Mouse (Mus musculus): ENCODE results near the gene Proca1. TPM values are rescaled to one million over a fixed set of nuclear protein-coding genes. Genes with fewer than 3 reads are reported as not detected.

The Proca1 gene
- polyA plus RNA-seq, 1 experiment from 2014 or later, result 4.8 TPM

GRCm38 (mm10) chr11:78209886-78210285 lies 16.7 kb downstream of the Proca1 start:
- Histone ChIP-seq H3K4me2 (no peak overlapping the region), H3K4me3 (replicated peaks) (no peak overlapping the region), H3K36me3 (peaks cover 90% of the 10 kb centered on the region), H3K9me3 (replicated peaks) (no peaks in the 10 kb centered on the region), H3K27ac (replicated peaks) (no peak overlapping the region), H3K9ac (replicated peaks) (no peak overlapping the region), H3K27me3 (replicated peaks) (no peaks in the 10 kb centered on the region), H3K4me1 (peaks cover 12% of the 10 kb centered on the region; the same call in 1 of the 2 replicates)
- ATAC-seq (ENCODE audit: low FRiP score), result no peak
- WGBS, result 96% methylated on average over 6 of the region's 6 CpGs

GRCm38 (mm10) chr11:78210615-78211014 lies 17.4 kb downstream of the Proca1 start:
- no peaks in the 10 kb centered on the region for H3K27me3 ChIP-seq (replicated peaks)
- no peak overlapping the region for H3K4me2 ChIP-seq
- H3K27ac ChIP-seq (replicated peaks), result no peak overlapping the region
- WGBS, result 77% methylated on average over 7 of the region's 7 CpGs
- peaks cover 96% of the 10 kb centered on the region for H3K36me3 ChIP-seq
- no peaks in the 10 kb centered on the region for H3K9me3 ChIP-seq (replicated peaks)
- no peak overlapping the region for H3K4me3 ChIP-seq (replicated peaks)
- no peak for ATAC-seq (ENCODE audit: low FRiP score)
- H3K9ac ChIP-seq (replicated peaks), result no peak overlapping the region
- peaks cover 11% of the 10 kb centered on the region; the same call in 1 of the 2 replicates for H3K4me1 ChIP-seq

- Histone ChIP-seq H3K9me3 (replicated peaks) (no peaks in the 10 kb centered on the region), H3K4me3 (replicated peaks) (no peak overlapping the region), H3K27ac (replicated peaks) (no peak overlapping the region), H3K4me1 (peaks cover 2% of the 10 kb centered on the region; the same call in 1 of the 2 replicates), H3K4me2 (no peak overlapping the region), H3K36me3 (peaks cover 98% of the 10 kb centered on the region), H3K9ac (replicated peaks) (no peak overlapping the region), H3K27me3 (replicated peaks) (no peaks in the 10 kb centered on the region)
- no peak for ATAC-seq (ENCODE audit: low FRiP score)
- WGBS, result 95% methylated on average over 5 of the region's 5 CpGs
Measured at GRCm38 (mm10) chr11:78211513-78211912, 18.3 kb downstream of the Proca1 start.

GRCm38 (mm10) chr11:78213086-78213817 lies 20.1 kb downstream of the Proca1 start:
- Histone ChIP-seq H3K9me3 (replicated peaks) (no peaks in the 10 kb centered on the region), H3K4me3 (replicated peaks) (no peak overlapping the region)

GRCm38 (mm10) chr11:78215709-78216317 lies 22.6 kb downstream of the Proca1 start:
- H3K9me3 ChIP-seq (replicated peaks), result no peaks in the 10 kb centered on the region
- H3K4me1 ChIP-seq, result no peaks in the 10 kb centered on the region
- peak; percentile 85 for ATAC-seq (ENCODE audit: low FRiP score)
- H3K9ac ChIP-seq (replicated peaks), result no peak overlapping the region
- H3K4me3 ChIP-seq (replicated peaks), result no peak overlapping the region
- WGBS, result 69% methylated on average over 11 of the region's 11 CpGs
- peak overlapping the region; percentile 66 for H3K27ac ChIP-seq (replicated peaks)
- H3K36me3 ChIP-seq, result peaks cover 95% of the 10 kb centered on the region
- H3K27me3 ChIP-seq (replicated peaks), result no peaks in the 10 kb centered on the region
- no peak overlapping the region for H3K4me2 ChIP-seq

More at GRCm38 (mm10) chr11:78213086-78213817, 20.1 kb downstream of the Proca1 start:
- no peaks in the 10 kb centered on the region for H3K4me1 ChIP-seq
- H3K27me3 ChIP-seq (replicated peaks), result no peaks in the 10 kb centered on the region
- ATAC-seq (ENCODE audit: low FRiP score), result no peak
- H3K4me2 ChIP-seq, result no peak overlapping the region
- 95% methylated on average over 14 of the region's 14 CpGs for WGBS
- no peak overlapping the region for H3K9ac ChIP-seq (replicated peaks)
- peaks cover 96% of the 10 kb centered on the region for H3K36me3 ChIP-seq
- no peak overlapping the region for H3K27ac ChIP-seq (replicated peaks)

- Histone ChIP-seq H3K4me2 (no peak overlapping the region), H3K27me3 (replicated peaks) (no peaks in the 10 kb centered on the region), H3K9me3 (replicated peaks) (no peaks in the 10 kb centered on the region), H3K9ac (replicated peaks) (no peak overlapping the region), H3K4me3 (replicated peaks) (no peak overlapping the region), H3K36me3 (peaks cover 96% of the 10 kb centered on the region), H3K27ac (replicated peaks) (no peak overlapping the region), H3K4me1 (no peaks in the 10 kb centered on the region)
- WGBS, result 87% methylated on average over 4 of the region's 4 CpGs
- ATAC-seq (ENCODE audit: low FRiP score), result no peak
Measured at GRCm38 (mm10) chr11:78223586-78223985, 30.4 kb downstream of the Proca1 start.

GRCm38 (mm10) chr11:78231518-78231917 lies 38.3 kb downstream of the Proca1 start:
- Histone ChIP-seq H3K27ac (replicated peaks) (no peak overlapping the region), H3K36me3 (peaks cover 78% of the 10 kb centered on the region), H3K4me2 (no peak overlapping the region), H3K4me1 (no peaks in the 10 kb centered on the region), H3K27me3 (replicated peaks) (no peaks in the 10 kb centered on the region), H3K9ac (replicated peaks) (no peak overlapping the region), H3K9me3 (replicated peaks) (no peaks in the 10 kb centered on the region), H3K4me3 (replicated peaks) (no peak overlapping the region)
- WGBS, result 95% methylated on average over 6 of the region's 6 CpGs
- ATAC-seq (ENCODE audit: low FRiP score), result no peak

GRCm38 (mm10) chr11:78240193-78240857 lies 47.1 kb downstream of the Proca1 start:
- Histone ChIP-seq H3K4me3 (replicated peaks) (no peak overlapping the region), H3K27me3 (replicated peaks) (no peaks in the 10 kb centered on the region), H3K4me2 (no peak overlapping the region), H3K36me3 (peaks cover 7% of the 10 kb centered on the region), H3K9ac (replicated peaks) (no peak overlapping the region), H3K27ac (replicated peaks) (no peak overlapping the region), H3K4me1 (peaks cover 33% of the 10 kb centered on the region), H3K9me3 (replicated peaks) (no peaks in the 10 kb centered on the region)
- peak; percentile 41; the same call in 1 of the 2 replicates for ATAC-seq (ENCODE audit: low FRiP score)
- WGBS, result 73% methylated on average over 9 of the region's 9 CpGs

GRCm38 (mm10) chr11:78245261-78245626 lies 52.1 kb downstream of the Proca1 start:
- ATAC-seq (ENCODE audit: low FRiP score), result peak; percentile 30; the same call in 1 of the 2 replicates
- H3K9me3 ChIP-seq (replicated peaks), result no peaks in the 10 kb centered on the region
- 0 out of 2 replicates have a peak, but pooled peaks cover 2% of the 10 kb centered on the region for H3K36me3 ChIP-seq
- WGBS, result 0% methylated on average over 19 of the region's 19 CpGs
- peaks cover 63% of the 10 kb centered on the region for H3K4me1 ChIP-seq
- peak overlapping the region; percentile 92 for H3K4me3 ChIP-seq (replicated peaks)
- H3K27ac ChIP-seq (replicated peaks), result peak overlapping the region; percentile 99
- peak overlapping the region; percentile 94 for H3K9ac ChIP-seq (replicated peaks)
- H3K27me3 ChIP-seq (replicated peaks), result no peaks in the 10 kb centered on the region
- peak overlapping the region; percentile 75 for H3K4me2 ChIP-seq

GRCm38 (mm10) chr11:78245627-78246317 lies 52.6 kb downstream of the Proca1 start, which contains the start of the genes Sdf2 and Supt6:
Gene Sdf2, plus strand, starts transcription at chr11:78245746.
Gene Supt6, minus strand, starts transcription at chr11:78245987.
- Histone ChIP-seq H3K4me2 (peak within 1 kb of the TSS; percentile 75), H3K4me1 (peaks cover 58% of the 10 kb centered on the region)

GRCm38 (mm10) chr11:78246318-78247011 lies 53.3 kb downstream of the Proca1 start:
- H3K4me3 ChIP-seq (replicated peaks), result peak overlapping the region; percentile 92
- H3K4me1 ChIP-seq, result peaks cover 58% of the 10 kb centered on the region
- WGBS, result 54% methylated on average over 7 of the region's 7 CpGs
- H3K27me3 ChIP-seq (replicated peaks), result no peaks in the 10 kb centered on the region
- peaks cover 7% of the 10 kb centered on the region for H3K36me3 ChIP-seq
- H3K27ac ChIP-seq (replicated peaks), result peak overlapping the region; percentile 99
- ATAC-seq (ENCODE audit: low FRiP score), result no peak
- H3K9me3 ChIP-seq (replicated peaks), result no peaks in the 10 kb centered on the region
- peak overlapping the region; percentile 75 for H3K4me2 ChIP-seq
- peak overlapping the region; percentile 94 for H3K9ac ChIP-seq (replicated peaks)

More at GRCm38 (mm10) chr11:78245627-78246317, 52.6 kb downstream of the Proca1 start, which contains the start of the genes Sdf2 and Supt6:
- Histone ChIP-seq H3K36me3 (peaks cover under 1% of the 10 kb centered on the region; the same call in 1 of the 2 replicates), H3K27me3 (replicated peaks) (no peaks in the 10 kb centered on the region), H3K9me3 (replicated peaks) (no peaks in the 10 kb centered on the region), H3K27ac (replicated peaks) (peak within 1 kb of the TSS; percentile 99), H3K9ac (replicated peaks) (peak within 1 kb of the TSS; percentile 94), H3K4me3 (replicated peaks) (peak within 1 kb of the TSS; percentile 92)
- under 1% methylated on average over 50 of the region's 50 CpGs for WGBS
- ATAC-seq (ENCODE audit: low FRiP score), result peak; percentile 96
